Mouse (Mus musculus): ENCODE results near the gene Mepce. TPM values are rescaled to one million over a fixed set of nuclear protein-coding genes. Genes with fewer than 3 reads are reported as not detected.
A peak's percentile ranks its signal among the peaks of the same experiment; 100 is the strongest.

Gene Mepce
- total RNA-seq, 2 experiments from 2014 or later, result 30.1 to 35.3 TPM

- intact Hi-C loops (cut with DNase I), result loop anchor here (10.0 kb wide), 1 partner anchor 338 kb away; no protein-coding TSS in a partner anchor
- no peak for DNase-seq (ENCODE audit: extremely low spot score in 1 of 2, low spot score in 2 of 2)
Observed at GRCm38 (mm10) chr5:137796606-137797005, 9.2 kb upstream of the Mepce start.

- intact Hi-C loops (cut with DNase I), result loop anchor here (5.0 to 10.0 kb wide), 4 partner anchors 86 to 343 kb away; partner anchors contain the start of gene Zkscan1
- DNase-seq (ENCODE audit: extremely low spot score in 1 of 2, low spot score in 2 of 2), result no peak
Observed at GRCm38 (mm10) chr5:137791553-137791952, 4.1 kb upstream of the Mepce start.

GRCm38 (mm10) chr5:137788946-137789531 lies 1.6 kb upstream of the Mepce start:
- peak in 1 of 2 experiments; percentile 23 for DNase-seq (ENCODE audit: extremely low spot score in 1 of 2, low spot score in 2 of 2)
- intact Hi-C loops (cut with DNase I), result no loop called here

GRCm38 (mm10) chr5:137788171-137788570 lies 716 bp upstream of the Mepce start:
- intact Hi-C loops (cut with DNase I), result no loop called here

GRCm38 (mm10) chr5:137786109-137786942 lies 1.1 kb downstream of the Mepce start:
- intact Hi-C loops (cut with DNase I), result no loop called here
- peak; percentile 99 for DNase-seq (ENCODE audit: extremely low spot score in 1 of 2, low spot score in 2 of 2)

More at GRCm38 (mm10) chr5:137788171-137788570, 716 bp upstream of the Mepce start:
- DNase-seq (ENCODE audit: extremely low spot score in 1 of 2, low spot score in 2 of 2), result peak in 1 of 2 experiments; percentile 59

GRCm38 (mm10) chr5:137785164-137786031 lies 2.1 kb downstream of the Mepce start:
- peak in 1 of 2 experiments; percentile 81 for DNase-seq (ENCODE audit: extremely low spot score in 1 of 2, low spot score in 2 of 2)
- intact Hi-C loops (cut with DNase I), result no loop called here

GRCm38 (mm10) chr5:137784546-137784945 lies 2.9 kb downstream of the Mepce start:
- DNase-seq (ENCODE audit: extremely low spot score in 1 of 2, low spot score in 2 of 2), result peak in 1 of 2 experiments; percentile 38
- intact Hi-C loops (cut with DNase I), result no loop called here

- intact Hi-C loops (cut with DNase I), result no loop called here
- DNase-seq (ENCODE audit: extremely low spot score in 1 of 2, low spot score in 2 of 2), result no peak
Observed at GRCm38 (mm10) chr5:137783901-137784540, 3.4 kb downstream of the Mepce start.

GRCm38 (mm10) chr5:137782776-137783522 lies 4.5 kb downstream of the Mepce start:
- no peak for DNase-seq (ENCODE audit: extremely low spot score in 1 of 2, low spot score in 2 of 2)
- intact Hi-C loops (cut with DNase I), result no loop called here

GRCm38 (mm10) chr5:137781661-137782060 lies 5.8 kb downstream of the Mepce start:
- DNase-seq (ENCODE audit: extremely low spot score in 1 of 2, low spot score in 2 of 2), result no peak
- intact Hi-C loops (cut with DNase I), result no loop called here

- DNase-seq (ENCODE audit: extremely low spot score in 1 of 2, low spot score in 2 of 2), result peak in 1 of 2 experiments; percentile 66
- intact Hi-C loops (cut with DNase I), result no loop called here
Observed at GRCm38 (mm10) chr5:137779053-137779933, 8.2 kb downstream of the Mepce start.

GRCm38 (mm10) chr5:137778635-137779034 lies 8.8 kb downstream of the Mepce start, which contains the start of gene Ppp1r35:
TSS of gene Ppp1r35 (plus strand) at chr5:137778849.
- DNase-seq (ENCODE audit: extremely low spot score in 1 of 2, low spot score in 2 of 2), result peak; percentile 95 to 97
- intact Hi-C loops (cut with DNase I), result no loop called here

GRCm38 (mm10) chr5:137777267-137777845 lies 10.1 kb downstream of the Mepce start:
- no peak for DNase-seq (ENCODE audit: extremely low spot score in 1 of 2, low spot score in 2 of 2)
- intact Hi-C loops (cut with DNase I), result no loop called here

GRCm38 (mm10) chr5:137776408-137776918 lies 11.0 kb downstream of the Mepce start:
- intact Hi-C loops (cut with DNase I), result no loop called here
- DNase-seq (ENCODE audit: extremely low spot score in 1 of 2, low spot score in 2 of 2), result peak in 1 of 2 experiments; percentile 49

GRCm38 (mm10) chr5:137775587-137776290 lies 11.7 kb downstream of the Mepce start:
- no peak for DNase-seq (ENCODE audit: extremely low spot score in 1 of 2, low spot score in 2 of 2)
- intact Hi-C loops (cut with DNase I), result no loop called here

- intact Hi-C loops (cut with DNase I), result no loop called here
- no peak for DNase-seq (ENCODE audit: extremely low spot score in 1 of 2, low spot score in 2 of 2)
Observed at GRCm38 (mm10) chr5:137772755-137773154, 14.7 kb downstream of the Mepce start.

All from left cerebral cortex, postnatal 10 days (tissue).